Mouse (Mus musculus): ENCODE data around the gene Tsks. TPM values are rescaled to one million over a fixed set of nuclear protein-coding genes. Genes with fewer than 3 reads are reported as not detected.

Tsks gene
- polyA plus RNA-seq, 1 experiment = not detected

GRCm38 (mm10) chr7:45004546-45004945 is 61.5 kb downstream of the Tsks start:
- no peaks in the 10 kb centered on the region for H3K36me3 ChIP-seq (ENCODE audit: control insufficient read depth, insufficient read depth)
- H3ac ChIP-seq (ENCODE audit: control insufficient read depth, insufficient read length) = no peak overlapping the region
- TF ChIP-seq POLR2AphosphoS2 (IDR thresholded peaks at IDR 0.05; ENCODE audit: insufficient read length, low read depth) = no peak
- no peak for TF ChIP-seq TCF12 (IDR thresholded peaks at IDR 0.05; ENCODE audit: insufficient read depth, poor library complexity, severe bottlenecking)
- TF ChIP-seq USF1 (IDR thresholded peaks at IDR 0.05; ENCODE audit: low read depth) = no peak
- no peak for TF ChIP-seq TCF3 (IDR thresholded peaks at IDR 0.05; ENCODE audit: insufficient read length, low read depth)
- no peak for TF ChIP-seq MYOD1 (IDR thresholded peaks at IDR 0.05; ENCODE audit: control insufficient read depth in 1 of 3, insufficient read length in 2 of 3, low read depth in 2 of 3)
- no peak for TF ChIP-seq MYOG (IDR thresholded peaks at IDR 0.05; ENCODE audit: control insufficient read depth in 1 of 3, insufficient read depth in 1 of 3, insufficient read length in 2 of 3, low read depth in 2 of 3)
- no peak for TF ChIP-seq SRF (IDR thresholded peaks at IDR 0.05; ENCODE audit: control insufficient read depth, insufficient read length, low read depth)
- no peak for TF ChIP-seq POLR2A (IDR thresholded peaks at IDR 0.05; ENCODE audit: insufficient read length, low read depth)
- TF ChIP-seq MAX (IDR thresholded peaks at IDR 0.05; ENCODE audit: low read depth) = no peak
- no peak for TF ChIP-seq CEBPB (IDR thresholded peaks at IDR 0.05; ENCODE audit: insufficient read depth, poor library complexity, severe bottlenecking)
- no peak for TF ChIP-seq REST (IDR thresholded peaks at IDR 0.05; ENCODE audit: insufficient read depth, insufficient read length)
- TF ChIP-seq E2F4 (IDR thresholded peaks at IDR 0.05; ENCODE audit: insufficient read depth) = no peak
- H3K27me3 ChIP-seq (ENCODE audit: control insufficient read depth, insufficient read depth, insufficient read length) = no peaks in the 10 kb centered on the region
- H3K4me3 ChIP-seq = no peak overlapping the region
- H3K4me2 ChIP-seq (ENCODE audit: low read depth) = no peak overlapping the region
- peaks cover 14% of the 10 kb centered on the region for H3K79me2 ChIP-seq (ENCODE audit: control insufficient read depth, insufficient read depth)

GRCm38 (mm10) chr7:45005321-45005992 is 62.5 kb downstream of the Tsks start:
- no peak overlapping the region for H3K4me3 ChIP-seq
- TF ChIP-seq MYOG (IDR thresholded peaks at IDR 0.05; ENCODE audit: control insufficient read depth in 1 of 3, insufficient read depth in 1 of 3, insufficient read length in 2 of 3, low read depth in 2 of 3) (no peak), MAX (IDR thresholded peaks at IDR 0.05; ENCODE audit: low read depth) (no peak), POLR2AphosphoS2 (IDR thresholded peaks at IDR 0.05; ENCODE audit: insufficient read length, low read depth) (no peak), REST (IDR thresholded peaks at IDR 0.05; ENCODE audit: insufficient read depth, insufficient read length) (no peak), POLR2A (IDR thresholded peaks at IDR 0.05; ENCODE audit: insufficient read length, low read depth) (no peak), TCF12 (IDR thresholded peaks at IDR 0.05; ENCODE audit: insufficient read depth, poor library complexity, severe bottlenecking) (no peak)

GRCm38 (mm10) chr7:45006503-45006902 is 63.5 kb downstream of the Tsks start:
- Histone ChIP-seq H3K79me2 (ENCODE audit: control insufficient read depth, insufficient read depth) (peaks cover 18% of the 10 kb centered on the region), H3K36me3 (ENCODE audit: control insufficient read depth, insufficient read depth) (peaks cover 9% of the 10 kb centered on the region), H3K4me2 (ENCODE audit: low read depth) (no peak overlapping the region), H3ac (ENCODE audit: control insufficient read depth, insufficient read length) (no peak overlapping the region), H3K27me3 (ENCODE audit: control insufficient read depth, insufficient read depth, insufficient read length) (no peaks in the 10 kb centered on the region), H3K4me3 (no peak overlapping the region)
- TF ChIP-seq TCF12 (IDR thresholded peaks at IDR 0.05; ENCODE audit: insufficient read depth, poor library complexity, severe bottlenecking) = no peak
- TF ChIP-seq REST (IDR thresholded peaks at IDR 0.05; ENCODE audit: insufficient read depth, insufficient read length) = no peak
- no peak for TF ChIP-seq MYOD1 (IDR thresholded peaks at IDR 0.05; ENCODE audit: control insufficient read depth in 1 of 3, insufficient read length in 2 of 3, low read depth in 2 of 3)
- no peak for TF ChIP-seq CEBPB (IDR thresholded peaks at IDR 0.05; ENCODE audit: insufficient read depth, poor library complexity, severe bottlenecking)
- no peak for TF ChIP-seq USF1 (IDR thresholded peaks at IDR 0.05; ENCODE audit: low read depth)
- TF ChIP-seq MAX (IDR thresholded peaks at IDR 0.05; ENCODE audit: low read depth) = no peak
- no peak for TF ChIP-seq SRF (IDR thresholded peaks at IDR 0.05; ENCODE audit: control insufficient read depth, insufficient read length, low read depth)
- no peak for TF ChIP-seq E2F4 (IDR thresholded peaks at IDR 0.05; ENCODE audit: insufficient read depth)
- TF ChIP-seq TCF3 (IDR thresholded peaks at IDR 0.05; ENCODE audit: insufficient read length, low read depth) = no peak
- no peak for TF ChIP-seq POLR2A (IDR thresholded peaks at IDR 0.05; ENCODE audit: insufficient read length, low read depth)
- TF ChIP-seq MYOG (IDR thresholded peaks at IDR 0.05; ENCODE audit: control insufficient read depth in 1 of 3, insufficient read depth in 1 of 3, insufficient read length in 2 of 3, low read depth in 2 of 3) = no peak
- TF ChIP-seq POLR2AphosphoS2 (IDR thresholded peaks at IDR 0.05; ENCODE audit: insufficient read length, low read depth) = no peak

More at GRCm38 (mm10) chr7:45005321-45005992, 62.5 kb downstream of the Tsks start:
- Histone ChIP-seq H3K36me3 (ENCODE audit: control insufficient read depth, insufficient read depth) (peaks cover 6% of the 10 kb centered on the region), H3K4me2 (ENCODE audit: low read depth) (no peak overlapping the region), H3K27me3 (ENCODE audit: control insufficient read depth, insufficient read depth, insufficient read length) (no peaks in the 10 kb centered on the region), H3ac (ENCODE audit: control insufficient read depth, insufficient read length) (no peak overlapping the region), H3K79me2 (ENCODE audit: control insufficient read depth, insufficient read depth) (peaks cover 14% of the 10 kb centered on the region)

GRCm38 (mm10) chr7:45007141-45007540 is 64.1 kb downstream of the Tsks start:
- Histone ChIP-seq H3K4me2 (ENCODE audit: low read depth) (no peak overlapping the region), H3K79me2 (ENCODE audit: control insufficient read depth, insufficient read depth) (peaks cover 19% of the 10 kb centered on the region), H3K36me3 (ENCODE audit: control insufficient read depth, insufficient read depth) (peaks cover 15% of the 10 kb centered on the region)

More at GRCm38 (mm10) chr7:45007141-45007540, 64.1 kb downstream of the Tsks start:
- TF ChIP-seq TCF12 (IDR thresholded peaks at IDR 0.05; ENCODE audit: insufficient read depth, poor library complexity, severe bottlenecking) (no peak), CEBPB (IDR thresholded peaks at IDR 0.05; ENCODE audit: insufficient read depth, poor library complexity, severe bottlenecking) (no peak), TCF3 (IDR thresholded peaks at IDR 0.05; ENCODE audit: insufficient read length, low read depth) (no peak), REST (IDR thresholded peaks at IDR 0.05; ENCODE audit: insufficient read depth, insufficient read length) (no peak), SRF (IDR thresholded peaks at IDR 0.05; ENCODE audit: control insufficient read depth, insufficient read length, low read depth) (no peak), POLR2AphosphoS2 (IDR thresholded peaks at IDR 0.05; ENCODE audit: insufficient read length, low read depth) (no peak), E2F4 (IDR thresholded peaks at IDR 0.05; ENCODE audit: insufficient read depth) (no peak), MAX (IDR thresholded peaks at IDR 0.05; ENCODE audit: low read depth) (no peak), MYOD1 (IDR thresholded peaks at IDR 0.05; ENCODE audit: control insufficient read depth in 1 of 3, insufficient read length in 2 of 3, low read depth in 2 of 3) (no peak), USF1 (IDR thresholded peaks at IDR 0.05; ENCODE audit: low read depth) (no peak), POLR2A (IDR thresholded peaks at IDR 0.05; ENCODE audit: insufficient read length, low read depth) (no peak), MYOG (IDR thresholded peaks at IDR 0.05; ENCODE audit: control insufficient read depth in 1 of 3, insufficient read depth in 1 of 3, insufficient read length in 2 of 3, low read depth in 2 of 3) (no peak)
- Histone ChIP-seq H3K4me3 (no peak overlapping the region), H3K27me3 (ENCODE audit: control insufficient read depth, insufficient read depth, insufficient read length) (no peaks in the 10 kb centered on the region), H3ac (ENCODE audit: control insufficient read depth, insufficient read length) (no peak overlapping the region)

Other genes starting within 250 kb of the Tsks start
- gene Izumo2, start 234.5 kb upstream of the Tsks start, polyA plus RNA-seq (2012; fragmentation: generic; extraction: Trizol) = not detected
- 20.6 TPM for gene Vrk3, start 194.8 kb upstream of the Tsks start, polyA plus RNA-seq (2012; fragmentation: generic; extraction: Trizol)
- 0.12 TPM for gene Zfp473, start 192.2 kb upstream of the Tsks start, polyA plus RNA-seq (2012; fragmentation: generic; extraction: Trizol)
- 77.0 TPM for gene Nup62, start 127.1 kb upstream of the Tsks start, polyA plus RNA-seq (2012; fragmentation: generic; extraction: Trizol)
- gene Il4i1, start 126.8 kb upstream of the Tsks start, polyA plus RNA-seq (2012; fragmentation: generic; extraction: Trizol) = 1.9 TPM
- gene Atf5, start 126.5 kb upstream of the Tsks start, polyA plus RNA-seq (2012; fragmentation: generic; extraction: Trizol) = 939 TPM
- gene Akt1s1, start 94.2 kb upstream of the Tsks start, polyA plus RNA-seq (2012; fragmentation: generic; extraction: Trizol) = 200 TPM
- 53.8 TPM for gene Tbc1d17, start 94.1 kb upstream of the Tsks start, polyA plus RNA-seq (2012; fragmentation: generic; extraction: Trizol)
- gene Pnkp, start 86.1 kb upstream of the Tsks start, polyA plus RNA-seq (2012; fragmentation: generic; extraction: Trizol) = 47.9 TPM
- gene Ptov1, start 73.4 kb upstream of the Tsks start, polyA plus RNA-seq (2012; fragmentation: generic; extraction: Trizol) = 298 TPM
- 57.4 TPM for gene Med25, start 50.5 kb upstream of the Tsks start, polyA plus RNA-seq (2012; fragmentation: generic; extraction: Trizol)
- 11.6 TPM for gene Fuz, start 47.1 kb upstream of the Tsks start, polyA plus RNA-seq (2012; fragmentation: generic; extraction: Trizol)
- 125 TPM for gene Ap2a1, start 13.7 kb upstream of the Tsks start, polyA plus RNA-seq (2012; fragmentation: generic; extraction: Trizol)
- gene Cpt1c, start 31.6 kb downstream of the Tsks start, polyA plus RNA-seq (2012; fragmentation: generic; extraction: Trizol) = 2.7 TPM
- 729 TPM for gene Prmt1, start 43.4 kb downstream of the Tsks start, polyA plus RNA-seq (2012; fragmentation: generic; extraction: Trizol)
- gene Irf3, start 54.4 kb downstream of the Tsks start, polyA plus RNA-seq (2012; fragmentation: generic; extraction: Trizol) = 45.1 TPM
- gene Bcl2l12, start 55.5 kb downstream of the Tsks start, polyA plus RNA-seq (2012; fragmentation: generic; extraction: Trizol) = 13.3 TPM
- 56.7 TPM for gene Scaf1, start 73.2 kb downstream of the Tsks start, polyA plus RNA-seq (2012; fragmentation: generic; extraction: Trizol)
- gene Rras, start 74.8 kb downstream of the Tsks start, polyA plus RNA-seq (2012; fragmentation: generic; extraction: Trizol) = 127 TPM
- gene Prr12, start 109.7 kb downstream of the Tsks start, polyA plus RNA-seq (2012; fragmentation: generic; extraction: Trizol) = 10.2 TPM
- gene Nosip, start 119.2 kb downstream of the Tsks start, polyA plus RNA-seq (2012; fragmentation: generic; extraction: Trizol) = 66.1 TPM
- gene Prrg2, start 119.5 kb downstream of the Tsks start, polyA plus RNA-seq (2012; fragmentation: generic; extraction: Trizol) = 12.9 TPM
- gene Rcn3, start 149.0 kb downstream of the Tsks start, polyA plus RNA-seq (2012; fragmentation: generic; extraction: Trizol) = 123 TPM
- 67.2 TPM for gene Fcgrt, start 160.6 kb downstream of the Tsks start, polyA plus RNA-seq (2012; fragmentation: generic; extraction: Trizol)
- gene Rps11, start 181.2 kb downstream of the Tsks start, polyA plus RNA-seq (2012; fragmentation: generic; extraction: Trizol) = 2,217 TPM
- gene Rpl13a, start 185.6 kb downstream of the Tsks start, polyA plus RNA-seq (2012; fragmentation: generic; extraction: Trizol) = 6,110 TPM
- gene Gm45713, start 193.0 kb downstream of the Tsks start, polyA plus RNA-seq (2012; fragmentation: generic; extraction: Trizol) = 3.6 TPM
- gene Flt3l, start 193.2 kb downstream of the Tsks start, polyA plus RNA-seq (2012; fragmentation: generic; extraction: Trizol) = 7.2 TPM
- 81.9 TPM for gene Pih1d1, start 211.1 kb downstream of the Tsks start, polyA plus RNA-seq (2012; fragmentation: generic; extraction: Trizol)
- gene Aldh16a1, start 211.4 kb downstream of the Tsks start, polyA plus RNA-seq (2012; fragmentation: generic; extraction: Trizol) = 29.0 TPM
- 3.6 TPM for gene Slc17a7, start 220.7 kb downstream of the Tsks start, polyA plus RNA-seq (2012; fragmentation: generic; extraction: Trizol)
- 0.04 TPM for gene Gfy, start 236.4 kb downstream of the Tsks start, polyA plus RNA-seq (2012; fragmentation: generic; extraction: Trizol)
- gene Pth2, start 237.8 kb downstream of the Tsks start, polyA plus RNA-seq (2012; fragmentation: generic; extraction: Trizol) = not detected

All from myocyte (in vitro differentiated cells).